Mouse (Mus musculus): ENCODE data around the gene Tacc2. TPM values are rescaled to one million over a fixed set of nuclear protein-coding genes. Genes with fewer than 3 reads are reported as not detected.

Tacc2 gene
- total and polyA plus RNA-seq, 2 experiments from 2014 or later, result 39.0 to 83.8 TPM

DNA sequence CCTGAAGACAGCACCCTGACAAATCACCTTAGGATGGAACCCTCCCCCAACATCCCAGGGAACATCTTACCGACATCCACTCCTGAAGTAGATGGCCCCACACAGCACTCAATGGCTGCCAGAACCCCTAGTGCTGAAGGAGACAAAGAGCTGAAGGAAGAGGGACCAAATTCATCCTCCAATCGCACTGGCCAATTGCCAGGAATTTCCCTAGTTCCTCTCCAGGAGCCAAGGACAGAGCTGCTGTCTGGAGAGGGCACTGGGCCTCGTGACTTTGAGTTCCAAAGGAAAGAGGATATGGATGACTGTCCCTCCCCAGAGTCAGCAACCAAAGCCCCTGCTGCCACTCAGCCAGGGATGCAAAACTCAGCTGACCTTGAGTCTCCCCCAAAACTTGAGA is 44.7 kb downstream of the Tacc2 start:
- DNase-seq (ENCODE audit: low spot score) (no peak), ATAC-seq (ENCODE audit: insufficient read depth, low read depth) (no peak)
- TF ChIP-seq EP300 (IDR thresholded peaks at IDR 0.05; ENCODE audit: low read depth) (no peak), CTCF (IDR thresholded peaks at IDR 0.05; ENCODE audit: low read depth) (no peak)
- peaks cover 11% of the 10 kb centered on the region; the same call in 1 of the 2 replicates for H3K4me1 ChIP-seq (ENCODE audit: control insufficient read depth, insufficient read depth)
- no peak overlapping the region for H3K4me2 ChIP-seq (ENCODE audit: low read depth, low read length)
- no peak overlapping the region for H3K9ac ChIP-seq (replicated peaks; ENCODE audit: low read depth, low read length)
- WGBS, result 23% methylated on average over 3 of the region's 3 CpGs
- no peaks in the 10 kb centered on the region for H3K9me3 ChIP-seq (replicated peaks; ENCODE audit: control insufficient read depth, low read length)
- no peaks in the 10 kb centered on the region for H3K36me3 ChIP-seq (replicated peaks; ENCODE audit: control insufficient read depth, insufficient read depth, low read length)
- no peaks in the 10 kb centered on the region for H3K27me3 ChIP-seq (ENCODE audit: control insufficient read depth, insufficient read depth, low read length)
- H3K4me3 ChIP-seq (ENCODE audit: low read depth, low read length), result no peak overlapping the region
- H3K27ac ChIP-seq (ENCODE audit: low read depth), result no peak overlapping the region

DNA sequence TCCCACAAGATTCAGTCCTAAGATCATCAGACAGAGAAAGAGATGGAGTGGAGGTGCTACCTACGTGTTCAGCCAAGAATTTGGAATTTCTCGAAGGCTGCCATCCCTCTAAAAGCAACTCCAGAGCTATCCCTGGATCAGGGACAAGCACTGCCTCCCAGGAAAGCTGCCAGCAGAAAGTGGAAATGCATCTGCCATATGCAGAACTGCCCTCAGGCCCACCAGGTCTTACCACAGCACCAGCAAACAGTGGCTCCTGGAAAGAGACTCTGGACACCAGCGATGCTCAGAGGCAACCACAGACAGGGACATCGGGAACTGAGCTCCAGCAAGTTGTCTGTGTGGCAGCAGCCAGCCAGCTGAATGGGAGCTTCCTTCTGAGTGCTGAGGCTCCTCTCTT is 45.1 kb downstream of the Tacc2 start:
- DNase-seq (ENCODE audit: low spot score) (no peak), ATAC-seq (ENCODE audit: insufficient read depth, low read depth) (no peak)
- no peaks in the 10 kb centered on the region for H3K27me3 ChIP-seq (ENCODE audit: control insufficient read depth, insufficient read depth, low read length)
- TF ChIP-seq CTCF (IDR thresholded peaks at IDR 0.05; ENCODE audit: low read depth), result no peak
- no peak for TF ChIP-seq EP300 (IDR thresholded peaks at IDR 0.05; ENCODE audit: low read depth)
- H3K9ac ChIP-seq (replicated peaks; ENCODE audit: low read depth, low read length), result no peak overlapping the region
- H3K9me3 ChIP-seq (replicated peaks; ENCODE audit: control insufficient read depth, low read length), result no peaks in the 10 kb centered on the region
- no peaks in the 10 kb centered on the region for H3K36me3 ChIP-seq (replicated peaks; ENCODE audit: control insufficient read depth, insufficient read depth, low read length)
- WGBS, result 72% methylated on average over 4 of the region's 4 CpGs
- peaks cover 11% of the 10 kb centered on the region; the same call in 1 of the 2 replicates for H3K4me1 ChIP-seq (ENCODE audit: control insufficient read depth, insufficient read depth)
- no peak overlapping the region for H3K27ac ChIP-seq (ENCODE audit: low read depth)
- no peak overlapping the region for H3K4me3 ChIP-seq (ENCODE audit: low read depth, low read length)
- H3K4me2 ChIP-seq (ENCODE audit: low read depth, low read length), result no peak overlapping the region

DNA sequence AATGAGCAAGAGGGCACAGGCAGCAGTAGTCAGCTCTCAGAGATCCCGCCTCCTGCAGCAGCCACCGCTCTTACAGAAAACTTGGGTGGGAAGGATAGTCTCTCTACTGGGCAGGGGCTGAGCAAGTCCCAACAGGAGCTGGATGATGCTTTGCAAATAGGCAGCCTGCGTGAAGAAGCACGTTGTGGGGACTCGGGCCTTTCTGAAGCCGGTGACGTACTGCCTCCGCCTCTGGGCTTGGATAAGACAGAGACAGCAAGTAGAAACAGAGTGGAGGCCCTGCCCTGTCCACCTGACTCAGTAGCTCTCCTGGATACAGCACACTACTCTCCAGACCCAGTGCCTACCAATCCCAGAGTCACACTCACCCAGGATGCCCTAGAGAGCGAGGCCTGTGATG is 47.1 kb downstream of the Tacc2 start:
- H3K4me3 ChIP-seq (ENCODE audit: low read depth, low read length), result no peak overlapping the region
- peak overlapping the region; percentile 54; the same call in 1 of the 2 replicates for H3K27ac ChIP-seq (ENCODE audit: low read depth)
- no peak overlapping the region for H3K4me2 ChIP-seq (ENCODE audit: low read depth, low read length)
- WGBS, result 97% methylated on average over 9 of the region's 9 CpGs
- no peak for TF ChIP-seq CTCF (IDR thresholded peaks at IDR 0.05; ENCODE audit: low read depth)
- no peak for TF ChIP-seq EP300 (IDR thresholded peaks at IDR 0.05; ENCODE audit: low read depth)
- H3K27me3 ChIP-seq (ENCODE audit: control insufficient read depth, insufficient read depth, low read length), result no peaks in the 10 kb centered on the region
- no peaks in the 10 kb centered on the region for H3K9me3 ChIP-seq (replicated peaks; ENCODE audit: control insufficient read depth, low read length)
- H3K36me3 ChIP-seq (replicated peaks; ENCODE audit: control insufficient read depth, insufficient read depth, low read length), result no peaks in the 10 kb centered on the region
- no peak overlapping the region for H3K9ac ChIP-seq (replicated peaks; ENCODE audit: low read depth, low read length)
- peaks cover 23% of the 10 kb centered on the region; the same call in 1 of the 2 replicates for H3K4me1 ChIP-seq (ENCODE audit: control insufficient read depth, insufficient read depth)
- ATAC-seq (ENCODE audit: insufficient read depth, low read depth) (no peak), DNase-seq (ENCODE audit: low spot score) (no peak)

DNA sequence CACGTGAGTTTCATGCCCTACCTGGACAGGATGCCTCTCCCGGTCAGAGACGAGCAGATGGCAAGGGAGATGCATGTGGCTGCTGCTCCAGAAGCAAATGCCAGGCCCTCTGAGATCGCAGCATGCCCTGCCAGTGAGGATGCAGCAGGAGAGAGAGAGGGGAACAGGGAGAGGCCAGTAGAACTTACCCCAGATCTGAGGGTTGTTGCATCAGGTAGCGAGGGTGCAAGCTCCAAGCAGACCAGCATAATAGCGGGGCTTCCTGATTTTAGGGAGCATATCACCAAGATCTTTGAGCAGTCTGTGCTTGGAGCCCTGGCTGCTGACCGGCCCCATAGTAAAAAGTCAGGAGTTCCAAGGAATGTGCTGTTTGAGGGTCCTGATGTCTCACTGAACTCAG is 48.1 kb downstream of the Tacc2 start:
- H3K9ac ChIP-seq (replicated peaks; ENCODE audit: low read depth, low read length), result no peak overlapping the region
- no peak for ATAC-seq (ENCODE audit: insufficient read depth, low read depth)
- peaks cover 26% of the 10 kb centered on the region; the same call in 1 of the 2 replicates for H3K4me1 ChIP-seq (ENCODE audit: control insufficient read depth, insufficient read depth)
- H3K4me2 ChIP-seq (ENCODE audit: low read depth, low read length), result no peak overlapping the region; the same call in 1 of the 2 replicates
- 88% methylated on average over 7 of the region's 7 CpGs for WGBS
- H3K27ac ChIP-seq (ENCODE audit: low read depth), result no peak overlapping the region
- H3K27me3 ChIP-seq (ENCODE audit: control insufficient read depth, insufficient read depth, low read length), result no peaks in the 10 kb centered on the region
- no peaks in the 10 kb centered on the region for H3K36me3 ChIP-seq (replicated peaks; ENCODE audit: control insufficient read depth, insufficient read depth, low read length)
- no peak for DNase-seq (ENCODE audit: low spot score)
- TF ChIP-seq CTCF (IDR thresholded peaks at IDR 0.05; ENCODE audit: low read depth) (no peak), EP300 (IDR thresholded peaks at IDR 0.05; ENCODE audit: low read depth) (no peak)
- H3K9me3 ChIP-seq (replicated peaks; ENCODE audit: control insufficient read depth, low read length), result no peaks in the 10 kb centered on the region
- no peak overlapping the region for H3K4me3 ChIP-seq (ENCODE audit: low read depth, low read length)

DNA sequence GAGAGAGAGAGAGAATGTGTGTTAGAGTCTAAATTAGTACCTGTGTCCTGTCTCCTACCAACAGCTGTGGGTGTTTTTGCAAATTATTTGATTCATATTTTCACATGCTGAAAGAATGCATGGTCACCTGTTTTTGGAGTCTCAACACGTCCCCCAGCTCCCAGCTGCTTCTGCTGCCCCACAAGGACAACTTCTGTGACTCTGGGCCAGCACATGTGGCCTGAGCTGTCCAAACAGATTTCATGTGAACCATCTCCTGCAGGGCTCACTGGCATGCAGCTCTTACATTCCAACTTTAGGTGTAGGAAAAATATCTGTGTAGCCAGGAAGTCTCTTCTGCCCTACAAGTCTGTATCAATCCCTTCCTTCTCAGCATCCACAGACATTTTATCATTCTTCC is 51.4 kb downstream of the Tacc2 start:
- Histone ChIP-seq H3K4me1 (ENCODE audit: control insufficient read depth, insufficient read depth) (peaks cover 28% of the 10 kb centered on the region), H3K9me3 (replicated peaks; ENCODE audit: control insufficient read depth, low read length) (no peaks in the 10 kb centered on the region), H3K27ac (ENCODE audit: low read depth) (peak overlapping the region; percentile 64), H3K27me3 (ENCODE audit: control insufficient read depth, insufficient read depth, low read length) (no peaks in the 10 kb centered on the region), H3K4me2 (ENCODE audit: low read depth, low read length) (no peak overlapping the region), H3K4me3 (ENCODE audit: low read depth, low read length) (no peak overlapping the region), H3K9ac (replicated peaks; ENCODE audit: low read depth, low read length) (no peak overlapping the region), H3K36me3 (replicated peaks; ENCODE audit: control insufficient read depth, insufficient read depth, low read length) (no peaks in the 10 kb centered on the region)
- TF ChIP-seq EP300 (IDR thresholded peaks at IDR 0.05; ENCODE audit: low read depth) (no peak), CTCF (IDR thresholded peaks at IDR 0.05; ENCODE audit: low read depth) (no peak)
- ATAC-seq (ENCODE audit: insufficient read depth, low read depth) (peak; percentile 53), DNase-seq (ENCODE audit: low spot score) (peak; percentile 49)
- 10% methylated on average over 1 of the region's 1 CpGs for WGBS

DNA sequence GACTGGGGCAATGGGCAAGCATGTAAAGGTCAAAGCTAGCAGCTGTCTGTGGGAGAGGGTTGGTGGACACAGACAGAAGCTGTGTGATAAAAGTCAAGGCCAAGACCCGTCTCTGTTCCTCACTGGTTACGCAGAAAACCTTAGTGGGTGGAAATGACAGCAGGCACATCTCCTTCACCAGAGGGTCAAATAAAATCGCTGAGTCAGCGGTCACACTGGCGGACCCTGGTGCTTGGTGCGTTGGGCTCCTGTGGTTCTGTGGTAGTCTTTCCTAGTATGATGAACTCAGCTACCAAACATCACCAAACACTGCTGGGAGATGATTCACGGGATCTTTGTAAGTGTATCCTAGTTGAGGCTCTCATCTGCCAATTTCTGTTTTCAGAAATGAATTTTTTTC is 52.8 kb downstream of the Tacc2 start:
- H3K4me3 ChIP-seq (ENCODE audit: low read depth, low read length), result no peak overlapping the region
- H3K4me2 ChIP-seq (ENCODE audit: low read depth, low read length), result no peak overlapping the region
- H3K9me3 ChIP-seq (replicated peaks; ENCODE audit: control insufficient read depth, low read length), result no peaks in the 10 kb centered on the region
- no peak overlapping the region for H3K27ac ChIP-seq (ENCODE audit: low read depth)
- no peak for DNase-seq (ENCODE audit: low spot score)
- no peak for TF ChIP-seq EP300 (IDR thresholded peaks at IDR 0.05; ENCODE audit: low read depth)
- TF ChIP-seq CTCF (IDR thresholded peaks at IDR 0.05; ENCODE audit: low read depth), result no peak
- peaks cover 28% of the 10 kb centered on the region for H3K4me1 ChIP-seq (ENCODE audit: control insufficient read depth, insufficient read depth)
- ATAC-seq (ENCODE audit: insufficient read depth, low read depth), result no peak
- no peaks in the 10 kb centered on the region for H3K36me3 ChIP-seq (replicated peaks; ENCODE audit: control insufficient read depth, insufficient read depth, low read length)
- no peak overlapping the region for H3K9ac ChIP-seq (replicated peaks; ENCODE audit: low read depth, low read length)
- 89% methylated on average over 7 of the region's 7 CpGs for WGBS
- no peaks in the 10 kb centered on the region for H3K27me3 ChIP-seq (ENCODE audit: control insufficient read depth, insufficient read depth, low read length)
